Mouse (Mus musculus) bone marrow, adult 2 months (tissue): ENCODE results near the gene Paqr9.

Experiments used
- CTCF ChIP-seq: fragments of 200-500 bp; IDR thresholded peaks from 2 replicates; pipeline ENCODE4 v1.5.1; 2011; ENCODE audit warnings: low read length, control low read depth; ENCODE audit not compliant: control insufficient read depth, insufficient read depth
- POLR2A ChIP-seq: fragments of 200-500 bp; IDR thresholded peaks from 2 replicates; pipeline ENCODE4 v1.6.1; 2011; ENCODE audit warnings: low read depth, mild to moderate bottlenecking, control low read depth, low read length, borderline replicate concordance; ENCODE audit not compliant: control insufficient read depth

DNA sequence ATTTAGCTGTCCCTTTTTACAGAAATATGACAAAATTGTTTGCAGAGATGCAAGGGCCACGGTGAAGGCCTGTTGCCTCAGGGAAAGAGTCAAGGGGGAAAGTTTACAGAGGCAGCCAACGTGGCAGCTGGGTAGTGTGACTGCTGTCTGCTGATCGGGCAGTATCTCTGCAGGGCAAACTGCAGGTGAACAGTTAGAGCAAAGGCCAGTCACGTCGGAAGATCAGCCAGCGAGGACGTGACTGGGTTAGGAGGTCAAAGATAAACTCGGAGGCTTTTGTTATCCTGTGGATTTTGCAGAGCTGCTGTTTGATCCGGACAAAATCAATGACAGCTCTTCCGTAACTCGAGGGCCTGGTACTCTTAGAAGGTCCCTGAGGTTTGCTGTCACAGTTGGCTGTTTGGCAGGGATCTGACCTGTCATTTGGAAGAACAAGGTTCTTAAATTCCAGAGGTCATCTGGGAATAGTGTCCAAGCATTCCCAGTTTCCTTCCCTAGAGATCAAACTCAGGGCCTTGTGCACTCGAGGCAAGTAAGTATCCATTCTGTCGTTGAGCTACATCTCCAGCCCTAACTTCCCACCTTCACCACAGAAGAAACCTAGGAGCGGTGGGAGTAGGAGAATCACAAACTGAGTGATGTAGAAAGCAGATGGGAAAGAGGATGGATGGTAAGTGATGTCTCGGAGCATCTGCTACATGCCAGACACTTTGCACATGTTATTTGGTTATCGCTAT, 21.7 kb downstream of the Paqr9 start:
- TF ChIP-seq POLR2A, result no peak
- no peak for TF ChIP-seq CTCF
